Mouse (Mus musculus): ENCODE results near the gene Fam186a. TPM values are rescaled to one million over a fixed set of nuclear protein-coding genes. Genes with fewer than 3 reads are reported as not detected.

Fam186a gene
- polyA plus RNA-seq (2014; fragmentation: Illumina TruSeq; extraction: RNeasy Lipid Tissue Mini Kit (QIAGEN cat#74804)), result 0.06 TPM

GRCm38 (mm10) chr15:99966961-99967360 is at the start of gene Fam186a:
Fam186a (minus strand) TSS chr15:99967061.

DNA sequence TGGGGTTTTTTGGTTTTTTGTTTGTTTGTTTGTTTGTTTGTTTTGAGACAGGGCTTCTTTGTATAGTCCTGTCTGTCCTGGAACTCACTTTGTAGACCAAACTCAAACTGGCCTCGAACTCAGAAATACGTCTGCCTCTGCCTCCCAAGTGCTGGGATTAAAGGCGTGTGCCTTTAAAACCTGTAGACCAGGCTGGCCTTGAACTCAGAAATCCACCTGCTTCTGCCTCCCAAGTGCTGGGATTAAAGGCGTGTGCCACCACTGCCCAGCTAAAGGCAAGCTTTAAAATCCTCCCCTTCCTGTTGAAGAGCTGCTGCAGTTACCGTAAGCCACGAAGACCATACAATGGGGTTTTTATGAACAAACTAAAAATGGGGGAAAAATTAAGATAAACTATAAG is 2.9 kb upstream of the Fam186a start, which contains the start of gene Larp4:
Larp4 (plus strand) TSS at position 301 of the 400 bp plus-strand sequence.

DNA sequence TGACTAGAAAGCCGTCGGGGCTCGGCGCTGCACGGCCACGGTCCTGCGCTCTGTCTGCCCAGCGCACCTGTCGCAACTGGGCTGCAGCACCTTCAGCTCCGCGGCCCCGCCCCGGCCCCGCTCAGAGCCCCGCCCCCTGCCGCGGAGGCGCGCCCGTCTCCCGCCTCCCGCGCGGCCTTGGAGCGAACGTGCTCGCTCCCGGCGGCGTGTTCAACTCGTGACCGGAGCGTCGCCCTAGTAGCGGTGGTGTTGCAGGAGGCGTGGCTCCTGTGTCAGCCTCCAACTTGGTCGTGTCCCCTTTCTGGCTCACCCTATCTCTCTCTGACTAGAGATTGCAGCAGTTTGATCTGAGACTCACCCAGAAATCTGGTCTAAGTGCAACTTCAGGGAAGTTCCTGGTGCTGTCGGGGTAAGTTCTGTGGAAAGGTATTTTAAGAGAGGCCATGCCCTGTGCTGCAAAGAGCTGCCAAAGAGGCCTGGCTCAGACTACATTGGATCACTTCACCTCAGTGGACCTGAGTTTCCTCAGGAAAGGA is 91.5 kb downstream of the Fam186a start, which contains the start of gene Lima1:
Lima1 (minus strand) TSS at position 123 of the 536 bp plus-strand sequence.

Other genes starting within 250 kb of the Fam186a start
- gene Gpd1, start 249.5 kb downstream of the Fam186a start, polyA plus RNA-seq (2014; fragmentation: Illumina TruSeq; extraction: RNeasy Lipid Tissue Mini Kit (QIAGEN cat#74804)), result 0.40 TPM
- 17.2 TPM for gene Cox14, start 241.4 kb downstream of the Fam186a start, polyA plus RNA-seq (2014; fragmentation: Illumina TruSeq; extraction: RNeasy Lipid Tissue Mini Kit (QIAGEN cat#74804))
- gene Cers5, start 194.2 kb downstream of the Fam186a start, polyA plus RNA-seq (2014; fragmentation: Illumina TruSeq; extraction: RNeasy Lipid Tissue Mini Kit (QIAGEN cat#74804)), result 110 TPM
- gene Lima1, start 91.6 kb downstream of the Fam186a start, polyA plus RNA-seq (2014; fragmentation: Illumina TruSeq; extraction: RNeasy Lipid Tissue Mini Kit (QIAGEN cat#74804)), result 38.1 TPM
- 160 TPM for gene Larp4, start 3.0 kb upstream of the Fam186a start, polyA plus RNA-seq (2014; fragmentation: Illumina TruSeq; extraction: RNeasy Lipid Tissue Mini Kit (QIAGEN cat#74804))
- gene Dip2b, start 71.6 kb upstream of the Fam186a start, polyA plus RNA-seq (2014; fragmentation: Illumina TruSeq; extraction: RNeasy Lipid Tissue Mini Kit (QIAGEN cat#74804)), result 6.0 TPM